Mouse (Mus musculus) thymus, adult 2 months (tissue): ENCODE data around the gene Dnajc3.

ENCODE experiments used
- CTCF ChIP-seq: fragments of 200-500 bp; IDR thresholded peaks from 2 replicates; pipeline ENCODE4 v1.5.1; 2012; ENCODE audit warnings: mild to moderate bottlenecking, control low read depth, low read length, moderate library complexity, borderline replicate concordance; ENCODE audit not compliant: control insufficient read depth, poor library complexity, insufficient read depth; ENCODE audit errors: extremely low read depth
- POLR2A ChIP-seq: fragments of 200-500 bp; IDR thresholded peaks from 2 replicates; pipeline ENCODE4 v1.6.1; 2012; ENCODE audit warnings: mild to moderate bottlenecking, low read length, control low read depth, moderate library complexity; ENCODE audit not compliant: control insufficient read depth, poor library complexity, insufficient read depth; ENCODE audit errors: extremely low read depth

- TF ChIP-seq POLR2A (no peak), CTCF (no peak)
Observed at GRCm38 (mm10) chr14:118980890-118981289, 43.1 kb downstream of the Dnajc3 start.
